Mouse (Mus musculus) midbrain, postnatal 0 days (tissue): Measurements from ENCODE around the gene Cplx1. TPM values are rescaled to one million over a fixed set of nuclear protein-coding genes. Genes with fewer than 3 reads are reported as not detected.

Experiments
- ATAC-seq: fragments of 200-750 bp; cut with Nextera tagmentation; 2 replicates; pipeline ENCODE4 v1.8.0; 2017; ENCODE audit warnings: moderate number of reproducible peaks, mild to moderate bottlenecking, moderate TSS enrichment, moderate library complexity; ENCODE audit not compliant: low FRiP score
- DNase-seq: peaks from one replicate; pipeline ENCODE4 v3.0.0-alpha.2; 2015; ENCODE audit warnings: low spot score
- H3K27ac ChIP-seq: fragments of 300-500 bp; sonication (generic); 2 replicates; pipeline ENCODE4 v1.5.1; 2014; ENCODE audit warnings: low read depth, mild to moderate bottlenecking, low read length, mixed read lengths
- H3K27me3 ChIP-seq: fragments of 300-500 bp; sonication (generic); 2 replicates; pipeline ENCODE4 v1.6.1; 2014; ENCODE audit warnings: low read length, control low read depth, mixed read lengths; ENCODE audit not compliant: insufficient read depth
- H3K36me3 ChIP-seq: fragments of 300-500 bp; sonication (generic); 2 replicates; pipeline ENCODE4 v1.6.1; 2014; ENCODE audit warnings: low read length, control low read depth, mixed read lengths; ENCODE audit not compliant: insufficient read depth
- H3K4me1 ChIP-seq: fragments of 300-500 bp; sonication (generic); 2 replicates; pipeline ENCODE4 v1.6.1; 2014; ENCODE audit warnings: mild to moderate bottlenecking, control low read depth, antibody characterized with exemption, low read length, mixed read lengths; ENCODE audit not compliant: insufficient read depth
- H3K4me2 ChIP-seq: fragments of 300-500 bp; sonication (generic); 2 replicates; pipeline ENCODE4 v1.6.1; 2014; ENCODE audit warnings: low read depth, mild to moderate bottlenecking, low read length, mixed read lengths; ENCODE audit not compliant: poor library complexity, severe bottlenecking
- H3K4me3 ChIP-seq: fragments of 300-500 bp; sonication (generic); 2 replicates; pipeline ENCODE4 v1.5.1; 2014; ENCODE audit warnings: low read depth, mild to moderate bottlenecking, low read length, moderate library complexity
- H3K9ac ChIP-seq: fragments of 300-500 bp; sonication (generic); replicated peaks from 2 replicates; pipeline ENCODE4 v1.6.1; 2014; ENCODE audit warnings: mild to moderate bottlenecking, low read length, moderate library complexity, mixed read lengths; ENCODE audit not compliant: poor library complexity, severe bottlenecking
- H3K9me3 ChIP-seq: fragments of 300-500 bp; sonication (generic); 2 replicates; pipeline ENCODE4 v1.6.1; 2016; ENCODE audit warnings: low read length, control low read depth
- CTCF ChIP-seq: IDR thresholded peaks from 2 replicates; pipeline ENCODE4 v1.5.1; 2016; ENCODE audit warnings: antibody characterized with exemption, mild to moderate bottlenecking
- WGBS: fragments of 180-500 bp; shearing (Covaris S2); extraction: QIAGEN DNeasy Blood & Tissue Kit; methylation state at CpG from one replicate; pipeline ENCODE4 v1.1.7; 2014; 5-methylcytosine and 5-hydroxymethylcytosine counted together
- polyA plus RNA-seq: library from polyadenylated mRNA; unstranded; fragments of >200 nt; fragmentation: Nextera tagmentation; extraction: Ambion mirVana; gene quantifications from 2 replicates; pipeline ENCODE4 v1.2.1, GENCODE M21; 2015
- total RNA-seq: library from RNA; depleted of rRNA; stranded (reverse); fragments of >200 nt; gene quantifications from 2 replicates; pipeline ENCODE4 v1.2.3, GENCODE M21; 2014; rRNA removed

Gene Cplx1
- total and polyA plus RNA-seq, 2 experiments from 2014 or later, result 66.4 to 97.4 TPM

GRCm38 (mm10) chr5:108473737-108474136, 76.1 kb downstream of the Cplx1 start:
- no peak overlapping the region for H3K4me3 ChIP-seq
- 96% methylated on average over 4 of the region's 4 CpGs for WGBS

GRCm38 (mm10) chr5:108469617-108470016, 80.2 kb downstream of the Cplx1 start:
- no peak overlapping the region for H3K4me3 ChIP-seq
- no peak for DNase-seq
- H3K27me3 ChIP-seq, result no peaks in the 10 kb centered on the region
- H3K9ac ChIP-seq, result no peak overlapping the region
- ATAC-seq, result no peak
- H3K4me2 ChIP-seq, result no peak overlapping the region
- no peaks in the 10 kb centered on the region for H3K9me3 ChIP-seq
- H3K36me3 ChIP-seq, result peaks cover 27% of the 10 kb centered on the region
- WGBS, result 84% methylated on average over 7 of the region's 7 CpGs
- H3K4me1 ChIP-seq, result no peaks in the 10 kb centered on the region
- TF ChIP-seq CTCF, result no peak
- H3K27ac ChIP-seq, result no peak overlapping the region

More at GRCm38 (mm10) chr5:108473737-108474136, 76.1 kb downstream of the Cplx1 start:
- Histone ChIP-seq H3K9me3 (no peaks in the 10 kb centered on the region), H3K27me3 (no peaks in the 10 kb centered on the region), H3K27ac (no peak overlapping the region), H3K9ac (no peak overlapping the region), H3K36me3 (peaks cover 52% of the 10 kb centered on the region), H3K4me2 (no peak overlapping the region), H3K4me1 (no peaks in the 10 kb centered on the region)
- no peak for DNase-seq
- TF ChIP-seq CTCF, result no peak
- ATAC-seq, result no peak

Other genes with a start within 250 kb of the Cplx1 start
- gene Pigg, start 237.4 kb downstream of the Cplx1 start, total RNA-seq, result 6.5 and 6.8 TPM in 2 replicates
- 2.2 and 2.4 TPM in 2 replicates for gene Pigg, start 237.4 kb downstream of the Cplx1 start, polyA plus RNA-seq
- 96.8 and 116 TPM in 2 replicates for gene Gm42517, start 182.1 kb downstream of the Cplx1 start, total RNA-seq
- 4.6 and 5.7 TPM in 2 replicates for gene Gm42517, start 182.1 kb downstream of the Cplx1 start, polyA plus RNA-seq
- gene Pde6b, start 161.6 kb downstream of the Cplx1 start, total RNA-seq, result not detected in 2 replicates
- gene Pde6b, start 161.6 kb downstream of the Cplx1 start, polyA plus RNA-seq, result 0.12 TPM in 1 of 2 replicates, not detected in the other
- 82.6 and 90.9 TPM in 2 replicates for gene Atp5k, start 115.6 kb downstream of the Cplx1 start, total RNA-seq
- 533 and 539 TPM in 2 replicates for gene Atp5k, start 115.6 kb downstream of the Cplx1 start, polyA plus RNA-seq
- gene Mfsd7a, start 101.1 kb downstream of the Cplx1 start, total RNA-seq, result 0.09 and 0.22 TPM in 2 replicates
- gene Mfsd7a, start 101.1 kb downstream of the Cplx1 start, polyA plus RNA-seq, result 0.14 TPM in 1 of 2 replicates, not detected in the other
- 34.9 and 37.5 TPM in 2 replicates for gene Pcgf3, start 88.8 kb downstream of the Cplx1 start, total RNA-seq
- gene Pcgf3, start 88.8 kb downstream of the Cplx1 start, polyA plus RNA-seq, result 14.5 and 17.6 TPM in 2 replicates
- 76.7 and 77.1 TPM in 2 replicates for gene Gak, start 79.7 kb upstream of the Cplx1 start, total RNA-seq
- 46.1 and 48.6 TPM in 2 replicates for gene Gak, start 79.7 kb upstream of the Cplx1 start, polyA plus RNA-seq
- gene Tmem175, start 79.7 kb upstream of the Cplx1 start, total RNA-seq, result 34.1 and 37.6 TPM in 2 replicates
- gene Tmem175, start 79.7 kb upstream of the Cplx1 start, polyA plus RNA-seq, result 34.2 and 41.4 TPM in 2 replicates
- 9.2 and 10.9 TPM in 2 replicates for gene Idua, start 110.3 kb upstream of the Cplx1 start, total RNA-seq
- 8.8 and 9.8 TPM in 2 replicates for gene Idua, start 110.3 kb upstream of the Cplx1 start, polyA plus RNA-seq
- gene Dgkq, start 119.6 kb upstream of the Cplx1 start, total RNA-seq, result 45.4 and 51.8 TPM in 2 replicates
- gene Dgkq, start 119.6 kb upstream of the Cplx1 start, polyA plus RNA-seq, result 23.5 and 23.7 TPM in 2 replicates
- 9.3 and 10.1 TPM in 2 replicates for gene Slc26a1, start 125.5 kb upstream of the Cplx1 start, total RNA-seq
- 4.2 and 5.3 TPM in 2 replicates for gene Slc26a1, start 125.5 kb upstream of the Cplx1 start, polyA plus RNA-seq
- gene Fgfrl1, start 142.4 kb upstream of the Cplx1 start, total RNA-seq, result 12.9 and 20.4 TPM in 2 replicates
- gene Fgfrl1, start 142.4 kb upstream of the Cplx1 start, polyA plus RNA-seq, result 5.4 and 5.7 TPM in 2 replicates
- not detected in 2 replicates for gene Rnf212, start 225.0 kb upstream of the Cplx1 start, total RNA-seq
- gene Rnf212, start 225.0 kb upstream of the Cplx1 start, polyA plus RNA-seq, result not detected in 2 replicates
- gene Tmed11, start 245.3 kb upstream of the Cplx1 start, total RNA-seq, result not detected in 2 replicates
- gene Tmed11, start 245.3 kb upstream of the Cplx1 start, polyA plus RNA-seq, result not detected in 2 replicates